Mouse (Mus musculus) neural tube, embryonic 13.5 days (tissue): ENCODE data around the gene Shcbp1l. TPM values are rescaled to one million over a fixed set of nuclear protein-coding genes. Genes with fewer than 3 reads are reported as not detected.
A peak's percentile ranks its signal among the peaks of the same experiment; 100 is the strongest.
"Not testable (repeated sequence)": the region's sequence is repeated elsewhere in the genome, so short reads cannot be mapped to it uniquely, and the experiment has no call there.

ENCODE experiments used
- ATAC-seq: fragments of 200-750 bp; cut with Nextera tagmentation; 2 replicates; pipeline ENCODE4 v1.8.0; 2017; ENCODE audit warnings: low read depth, mild to moderate bottlenecking, moderate TSS enrichment, moderate library complexity
- H3K27ac ChIP-seq: fragments of 300-500 bp; sonication (generic); replicated peaks from 2 replicates; pipeline ENCODE4 v1.5.1; 2015; ENCODE audit warnings: moderate library complexity, mild to moderate bottlenecking, inconsistent platforms
- H3K27me3 ChIP-seq: fragments of 300-500 bp; sonication (generic); 2 replicates; pipeline ENCODE4 v1.6.1; 2015; ENCODE audit warnings: mild to moderate bottlenecking, inconsistent platforms
- H3K36me3 ChIP-seq: fragments of 300-500 bp; sonication (generic); 2 replicates; pipeline ENCODE4 v1.6.1; 2015; ENCODE audit warnings: mild to moderate bottlenecking, inconsistent platforms
- H3K4me1 ChIP-seq: fragments of 300-500 bp; sonication (generic); replicated peaks from 2 replicates; pipeline ENCODE4 v1.6.1; 2015; ENCODE audit warnings: inconsistent platforms
- H3K4me2 ChIP-seq: fragments of 300-500 bp; sonication (generic); 2 replicates; pipeline ENCODE4 v1.6.1; 2015; ENCODE audit warnings: inconsistent platforms, mild to moderate bottlenecking, moderate library complexity
- H3K4me3 ChIP-seq: fragments of 300-500 bp; sonication (generic); 2 replicates; pipeline ENCODE4 v1.5.1; 2015; ENCODE audit warnings: mild to moderate bottlenecking, inconsistent platforms
- H3K9ac ChIP-seq: fragments of 300-500 bp; sonication (generic); 2 replicates; pipeline ENCODE4 v1.6.1; 2015; ENCODE audit warnings: moderate library complexity, mild to moderate bottlenecking, inconsistent platforms
- H3K9me3 ChIP-seq: fragments of 300-500 bp; sonication (generic); 2 replicates; pipeline ENCODE4 v1.6.1; 2016; ENCODE audit warnings: inconsistent platforms
- WGBS: fragments of 180-500 bp; shearing (Covaris S2); methylation state at CpG from one replicate; pipeline ENCODE4 v1.1.7; 2015; 5-methylcytosine and 5-hydroxymethylcytosine counted together
- polyA plus RNA-seq: library from polyadenylated mRNA; unstranded; fragments of >200 nt; fragmentation: Nextera tagmentation; extraction: Ambion mirVana; gene quantifications from 2 replicates; pipeline ENCODE4 v1.2.1, GENCODE M21; 2015

Shcbp1l gene
- polyA plus RNA-seq, 1 experiment from 2014 or later = 0.15 TPM

GRCm38 (mm10) chr1:153479296-153479695 is 54.3 kb downstream of the Shcbp1l start:
- H3K4me1 ChIP-seq = peaks cover 17% of the 10 kb centered on the region
- H3K9ac ChIP-seq = no peak overlapping the region
- 69% methylated on average over 1 of the region's 1 CpGs for WGBS
- ATAC-seq = no peak
- H3K36me3 ChIP-seq = peaks cover 71% of the 10 kb centered on the region
- no peak overlapping the region for H3K4me2 ChIP-seq
- no peak overlapping the region for H3K27ac ChIP-seq
- H3K27me3 ChIP-seq = no peaks in the 10 kb centered on the region
- H3K9me3 ChIP-seq = no peaks in the 10 kb centered on the region
- no peak overlapping the region for H3K4me3 ChIP-seq

- H3K9me3 ChIP-seq = no peaks in the 10 kb centered on the region
- H3K36me3 ChIP-seq = peaks cover 62% of the 10 kb centered on the region
- no peak for ATAC-seq
- H3K9ac ChIP-seq = no peak overlapping the region
- 58% methylated on average over 1 of the region's 1 CpGs for WGBS
- no peak overlapping the region for H3K27ac ChIP-seq
- no peak overlapping the region for H3K4me2 ChIP-seq
- no peaks in the 10 kb centered on the region for H3K27me3 ChIP-seq
- peaks cover 29% of the 10 kb centered on the region for H3K4me1 ChIP-seq
- no peak overlapping the region for H3K4me3 ChIP-seq
These were observed 55.5 kb downstream of the Shcbp1l start for GRCm38 (mm10) chr1:153480386-153481024.

- no peak for ATAC-seq
- Histone ChIP-seq H3K27me3 (no peaks in the 10 kb centered on the region), H3K4me1 (peaks cover 34% of the 10 kb centered on the region), H3K4me2 (no peak overlapping the region), H3K9me3 (no peaks in the 10 kb centered on the region), H3K4me3 (no peak overlapping the region), H3K27ac (no peak overlapping the region), H3K9ac (no peak overlapping the region), H3K36me3 (peaks cover 60% of the 10 kb centered on the region)
- WGBS = 78% methylated on average over 1 of the region's 1 CpGs
These were observed 56.1 kb downstream of the Shcbp1l start for GRCm38 (mm10) chr1:153481025-153481412.

GRCm38 (mm10) chr1:153485201-153485796 is 60.3 kb downstream of the Shcbp1l start:
- Histone ChIP-seq H3K27me3 (no peaks in the 10 kb centered on the region), H3K4me3 (peak overlapping the region; percentile 96), H3K4me2 (peak overlapping the region; percentile 94), H3K9ac (peak overlapping the region; percentile 60), H3K27ac (no peak overlapping the region), H3K4me1 (peaks cover 38% of the 10 kb centered on the region), H3K9me3 (no peaks in the 10 kb centered on the region), H3K36me3 (peaks cover 21% of the 10 kb centered on the region)
- WGBS = 42% methylated on average over 2 of the region's 2 CpGs
- no peak for ATAC-seq

GRCm38 (mm10) chr1:153486120-153486519 is 61.2 kb downstream of the Shcbp1l start:
- H3K9ac ChIP-seq = peak overlapping the region; percentile 99
- H3K4me2 ChIP-seq = peak overlapping the region; percentile 94
- H3K4me3 ChIP-seq = peak overlapping the region; percentile 96
- not testable (repeated sequence) for H3K27me3 ChIP-seq, H3K27ac ChIP-seq, H3K9me3 ChIP-seq, ATAC-seq
- WGBS = 9% methylated on average over 6 of the region's 6 CpGs
- peaks cover 12% of the 10 kb centered on the region for H3K36me3 ChIP-seq
- H3K4me1 ChIP-seq = peaks cover 38% of the 10 kb centered on the region

- WGBS = under 1% methylated on average over 61 of the region's 64 CpGs
- H3K4me3 ChIP-seq = peak overlapping the region; percentile 96
- H3K27ac ChIP-seq = peak overlapping the region; percentile 91
- peak overlapping the region; percentile 99 for H3K9ac ChIP-seq
- ATAC-seq = peak; percentile 87
- H3K4me1 ChIP-seq = peaks cover 38% of the 10 kb centered on the region
- H3K9me3 ChIP-seq = no peaks in the 10 kb centered on the region
- peak overlapping the region; percentile 94 for H3K4me2 ChIP-seq
- H3K36me3 ChIP-seq = peaks cover 5% of the 10 kb centered on the region
- no peaks in the 10 kb centered on the region for H3K27me3 ChIP-seq
These were observed 62.0 kb downstream of the Shcbp1l start for GRCm38 (mm10) chr1:153486767-153487499.

GRCm38 (mm10) chr1:153487500-153487879 is 62.5 kb downstream of the Shcbp1l start, which contains the start of gene Dhx9:
TSS of gene Dhx9 (minus strand) at chr1:153487660.
- no peaks in the 10 kb centered on the region for H3K36me3 ChIP-seq
- H3K27me3 ChIP-seq = no peaks in the 10 kb centered on the region
- ATAC-seq = peak; percentile 90
- whole genome bisulfite sequencing = under 1% methylated on average over 35 of the region's 35 CpGs
- H3K4me2 ChIP-seq = peak within 1 kb of the TSS; percentile 94
- H3K27ac ChIP-seq = peak within 1 kb of the TSS; percentile 91
- peak within 1 kb of the TSS; percentile 96 for H3K4me3 ChIP-seq
- peak within 1 kb of the TSS; percentile 99 for H3K9ac ChIP-seq
- no peaks in the 10 kb centered on the region for H3K9me3 ChIP-seq
- peaks cover 37% of the 10 kb centered on the region for H3K4me1 ChIP-seq

- Histone ChIP-seq H3K27ac (no peak overlapping the region), H3K27me3 (no peaks in the 10 kb centered on the region), H3K9ac (no peak overlapping the region), H3K4me1 (peaks cover 23% of the 10 kb centered on the region), H3K4me3 (no peak overlapping the region), H3K36me3 (no peaks in the 10 kb centered on the region), H3K9me3 (no peaks in the 10 kb centered on the region), H3K4me2 (no peak overlapping the region)
- no peak for ATAC-seq
- WGBS = 53% methylated on average over 7 of the region's 7 CpGs
These were observed 64.2 kb downstream of the Shcbp1l start for GRCm38 (mm10) chr1:153489132-153489531.

GRCm38 (mm10) chr1:153489540-153489939 is 64.6 kb downstream of the Shcbp1l start:
- H3K36me3 ChIP-seq = no peaks in the 10 kb centered on the region
- H3K9me3 ChIP-seq = no peaks in the 10 kb centered on the region
- H3K4me2 ChIP-seq = no peak overlapping the region
- no peaks in the 10 kb centered on the region for H3K27me3 ChIP-seq
- WGBS = 58% methylated on average over 2 of the region's 2 CpGs
- H3K27ac ChIP-seq = no peak overlapping the region
- peaks cover 19% of the 10 kb centered on the region for H3K4me1 ChIP-seq
- no peak overlapping the region for H3K4me3 ChIP-seq
- no peak for ATAC-seq
- H3K9ac ChIP-seq = no peak overlapping the region

- 92% methylated on average over 4 of the region's 4 CpGs for WGBS
- Histone ChIP-seq H3K27me3 (no peaks in the 10 kb centered on the region), H3K36me3 (no peaks in the 10 kb centered on the region), H3K9ac (no peak overlapping the region), H3K4me3 (no peak overlapping the region), H3K4me1 (peaks cover 15% of the 10 kb centered on the region), H3K4me2 (no peak overlapping the region), H3K27ac (no peak overlapping the region), H3K9me3 (no peaks in the 10 kb centered on the region)
- ATAC-seq = no peak
These were observed 65.0 kb downstream of the Shcbp1l start for GRCm38 (mm10) chr1:153489963-153490362.

GRCm38 (mm10) chr1:153491345-153491744 is 66.4 kb downstream of the Shcbp1l start:
- no peak overlapping the region for H3K4me2 ChIP-seq
- no peak for ATAC-seq
- peaks cover under 1% of the 10 kb centered on the region; the same call in 1 of the 2 replicates for H3K4me1 ChIP-seq
- no peak overlapping the region for H3K9ac ChIP-seq
- H3K27me3 ChIP-seq = no peaks in the 10 kb centered on the region
- H3K4me3 ChIP-seq = no peak overlapping the region
- 82% methylated on average over 2 of the region's 2 CpGs for WGBS
- no peaks in the 10 kb centered on the region for H3K36me3 ChIP-seq
- H3K27ac ChIP-seq = no peak overlapping the region
- H3K9me3 ChIP-seq = no peaks in the 10 kb centered on the region

GRCm38 (mm10) chr1:153491822-153492221 is 66.9 kb downstream of the Shcbp1l start:
- no peaks in the 10 kb centered on the region for H3K36me3 ChIP-seq
- no peak for ATAC-seq
- 100% methylated on average over 1 of the region's 1 CpGs for WGBS
- H3K4me1 ChIP-seq = no peaks in the 10 kb centered on the region
- H3K4me2 ChIP-seq = no peak overlapping the region
- no peak overlapping the region for H3K4me3 ChIP-seq
- no peaks in the 10 kb centered on the region for H3K9me3 ChIP-seq
- no peaks in the 10 kb centered on the region for H3K27me3 ChIP-seq
- no peak overlapping the region for H3K27ac ChIP-seq
- no peak overlapping the region for H3K9ac ChIP-seq
